Mouse (Mus musculus) hindbrain, embryonic 13.5 days (tissue): ENCODE measurements at regions not wholly inside any gene's neighbourhood (a gene's known extent, or its start where the extent isn't known, plus 50 kb on each side); places are given as distances from the start of the nearest gene placed in this dataset.

Source experiments
- ATAC-seq: fragments of 200-750 bp; cut with Nextera tagmentation; 2 replicates; pipeline ENCODE4 v1.8.0; 2017; ENCODE audit warnings: moderate TSS enrichment; ENCODE audit not compliant: low FRiP score
- H3K27ac ChIP-seq: fragments of 300-500 bp; sonication (generic); 2 replicates; pipeline ENCODE4 v1.5.1; 2015; ENCODE audit warnings: inconsistent platforms, mild to moderate bottlenecking, moderate library complexity
- H3K27me3 ChIP-seq: fragments of 300-500 bp; sonication (generic); 2 replicates; pipeline ENCODE4 v1.6.1; 2015; ENCODE audit warnings: mild to moderate bottlenecking, inconsistent platforms
- H3K36me3 ChIP-seq: fragments of 300-500 bp; sonication (generic); 2 replicates; pipeline ENCODE4 v1.6.1; 2015; ENCODE audit warnings: mild to moderate bottlenecking, inconsistent platforms
- H3K4me1 ChIP-seq: fragments of 300-500 bp; sonication (generic); replicated peaks from 2 replicates; pipeline ENCODE4 v1.6.1; 2015; ENCODE audit warnings: inconsistent platforms
- H3K4me2 ChIP-seq: fragments of 300-500 bp; sonication (generic); 2 replicates; pipeline ENCODE4 v1.6.1; 2015; ENCODE audit warnings: inconsistent platforms, mild to moderate bottlenecking, moderate library complexity
- H3K4me3 ChIP-seq: fragments of 300-500 bp; sonication (generic); 2 replicates; pipeline ENCODE4 v1.5.1; 2015; ENCODE audit warnings: mild to moderate bottlenecking, inconsistent platforms
- H3K9ac ChIP-seq: fragments of 300-500 bp; sonication (generic); 2 replicates; pipeline ENCODE4 v1.6.1; 2015; ENCODE audit warnings: mild to moderate bottlenecking, inconsistent platforms
- H3K9me3 ChIP-seq: fragments of 300-500 bp; sonication (generic); 2 replicates; pipeline ENCODE4 v1.6.1; 2016; ENCODE audit warnings: inconsistent platforms
- WGBS: fragments of 180-500 bp; shearing (Covaris S2); methylation state at CpG from one replicate; pipeline ENCODE4 v1.1.7; 2015; 5-methylcytosine and 5-hydroxymethylcytosine counted together

- H3K27me3 ChIP-seq: no peaks in the 10 kb centered on the region
- no peaks in the 10 kb centered on the region for H3K36me3 ChIP-seq
- WGBS: 76% methylated on average over 10 of the region's 10 CpGs
- no peaks in the 10 kb centered on the region; the same call in 1 of the 2 replicates for H3K4me1 ChIP-seq
- no peak overlapping the region for H3K9ac ChIP-seq
- H3K4me2 ChIP-seq: no peak overlapping the region
- H3K9me3 ChIP-seq: no peaks in the 10 kb centered on the region
- no peak overlapping the region for H3K4me3 ChIP-seq
- ATAC-seq: no peak
- no peak overlapping the region for H3K27ac ChIP-seq
Observed at GRCm38 (mm10) chr6:49654541-49655130, 167.9 kb upstream of the Npy start.

- WGBS: 65% methylated on average over 5 of the region's 5 CpGs
- H3K9me3 ChIP-seq: no peaks in the 10 kb centered on the region
- H3K9ac ChIP-seq: no peak overlapping the region
- no peaks in the 10 kb centered on the region for H3K27me3 ChIP-seq
- no peak overlapping the region for H3K4me2 ChIP-seq
- ATAC-seq: no peak
- no peaks in the 10 kb centered on the region; the same call in 1 of the 2 replicates for H3K4me1 ChIP-seq
- no peaks in the 10 kb centered on the region for H3K36me3 ChIP-seq
- no peak overlapping the region for H3K27ac ChIP-seq
- H3K4me3 ChIP-seq: no peak overlapping the region
Observed at GRCm38 (mm10) chr6:49655241-49655640, 167.3 kb upstream of the Npy start.

- WGBS: 69% methylated on average over 13 of the region's 13 CpGs
- no peak for ATAC-seq
- Histone ChIP-seq H3K9me3 (no peaks in the 10 kb centered on the region), H3K27ac (no peak overlapping the region), H3K9ac (no peak overlapping the region), H3K36me3 (no peaks in the 10 kb centered on the region), H3K4me1 (no peaks in the 10 kb centered on the region; the same call in 1 of the 2 replicates), H3K27me3 (no peaks in the 10 kb centered on the region), H3K4me2 (no peak overlapping the region), H3K4me3 (no peak overlapping the region)
Observed at GRCm38 (mm10) chr6:49656359-49657280, 165.9 kb upstream of the Npy start.

- Histone ChIP-seq H3K4me1 (no peaks in the 10 kb centered on the region; the same call in 1 of the 2 replicates), H3K27me3 (no peaks in the 10 kb centered on the region), H3K4me2 (no peak overlapping the region), H3K9me3 (no peaks in the 10 kb centered on the region), H3K36me3 (no peaks in the 10 kb centered on the region), H3K27ac (no peak overlapping the region), H3K9ac (no peak overlapping the region), H3K4me3 (no peak overlapping the region)
- no peak for ATAC-seq
- 82% methylated on average over 9 of the region's 9 CpGs for WGBS
Observed at GRCm38 (mm10) chr6:49657988-49658387, 164.5 kb upstream of the Npy start.

- Histone ChIP-seq H3K4me2 (no peak overlapping the region), H3K4me1 (no peaks in the 10 kb centered on the region), H3K9ac (no peak overlapping the region), H3K27me3 (no peaks in the 10 kb centered on the region), H3K27ac (no peak overlapping the region), H3K36me3 (no peaks in the 10 kb centered on the region), H3K9me3 (no peaks in the 10 kb centered on the region), H3K4me3 (no peak overlapping the region)
- 93% methylated on average over 5 of the region's 5 CpGs for WGBS
- no peak for ATAC-seq
Observed at GRCm38 (mm10) chr6:49670991-49671390, 151.5 kb upstream of the Npy start.

GRCm38 (mm10) chr6:49671912-49672311 is 150.6 kb upstream of the Npy start:
- no peak overlapping the region for H3K4me3 ChIP-seq
- no peak for ATAC-seq
- H3K36me3 ChIP-seq: no peaks in the 10 kb centered on the region
- no peaks in the 10 kb centered on the region for H3K9me3 ChIP-seq
- 81% methylated on average over 2 of the region's 2 CpGs for WGBS
- H3K4me1 ChIP-seq: no peaks in the 10 kb centered on the region
- no peaks in the 10 kb centered on the region for H3K27me3 ChIP-seq
- H3K27ac ChIP-seq: no peak overlapping the region
- no peak overlapping the region for H3K9ac ChIP-seq
- no peak overlapping the region for H3K4me2 ChIP-seq

GRCm38 (mm10) chr6:49686776-49687175 is 135.7 kb upstream of the Npy start:
- H3K4me3 ChIP-seq: no peak overlapping the region
- ATAC-seq: no peak
- no peak overlapping the region for H3K27ac ChIP-seq
- no peaks in the 10 kb centered on the region for H3K4me1 ChIP-seq
- no peak overlapping the region for H3K4me2 ChIP-seq
- H3K36me3 ChIP-seq: no peaks in the 10 kb centered on the region
- no peak overlapping the region for H3K9ac ChIP-seq
- H3K9me3 ChIP-seq: no peaks in the 10 kb centered on the region
- no peaks in the 10 kb centered on the region for H3K27me3 ChIP-seq
- WGBS: 65% methylated on average over 4 of the region's 4 CpGs

GRCm38 (mm10) chr6:49692032-49692539 is 130.4 kb upstream of the Npy start:
- Histone ChIP-seq H3K27ac (no peak overlapping the region), H3K4me2 (no peak overlapping the region), H3K9ac (no peak overlapping the region), H3K9me3 (no peaks in the 10 kb centered on the region), H3K4me3 (no peak overlapping the region), H3K4me1 (peaks cover 7% of the 10 kb centered on the region; the same call in 1 of the 2 replicates), H3K27me3 (no peaks in the 10 kb centered on the region), H3K36me3 (no peaks in the 10 kb centered on the region)
- WGBS: 52% methylated on average over 6 of the region's 6 CpGs
- no peak for ATAC-seq

- Histone ChIP-seq H3K27me3 (no peaks in the 10 kb centered on the region), H3K27ac (peak overlapping the region; percentile 36; the same call in 1 of the 2 replicates), H3K9me3 (no peaks in the 10 kb centered on the region), H3K36me3 (no peaks in the 10 kb centered on the region), H3K4me2 (no peak overlapping the region), H3K4me3 (no peak overlapping the region), H3K4me1 (peaks cover 7% of the 10 kb centered on the region; the same call in 1 of the 2 replicates), H3K9ac (no peak overlapping the region)
- peak; percentile 57; the same call in 1 of the 2 replicates for ATAC-seq
- WGBS: 54% methylated on average over 5 of the region's 5 CpGs
Observed at GRCm38 (mm10) chr6:49694851-49695250, 127.7 kb upstream of the Npy start.

GRCm38 (mm10) chr6:49696990-49697389 is 125.5 kb upstream of the Npy start:
- 82% methylated on average over 10 of the region's 10 CpGs for WGBS
- Histone ChIP-seq H3K9ac (no peak overlapping the region), H3K4me3 (no peak overlapping the region), H3K4me2 (no peak overlapping the region), H3K9me3 (no peaks in the 10 kb centered on the region), H3K36me3 (no peaks in the 10 kb centered on the region), H3K27me3 (no peaks in the 10 kb centered on the region), H3K4me1 (peaks cover 7% of the 10 kb centered on the region; the same call in 1 of the 2 replicates), H3K27ac (no peak overlapping the region)
- no peak for ATAC-seq

- H3K27me3 ChIP-seq: no peaks in the 10 kb centered on the region
- H3K36me3 ChIP-seq: no peaks in the 10 kb centered on the region
- no peak for ATAC-seq
- no peak overlapping the region for H3K4me2 ChIP-seq
- H3K4me1 ChIP-seq: no peaks in the 10 kb centered on the region
- no peak overlapping the region for H3K27ac ChIP-seq
- no peaks in the 10 kb centered on the region for H3K9me3 ChIP-seq
- H3K9ac ChIP-seq: no peak overlapping the region
- WGBS: 88% methylated on average over 7 of the region's 7 CpGs
- no peak overlapping the region for H3K4me3 ChIP-seq
Observed at GRCm38 (mm10) chr6:49701453-49701852, 121.1 kb upstream of the Npy start.

- Histone ChIP-seq H3K27ac (no peak overlapping the region), H3K9me3 (no peaks in the 10 kb centered on the region), H3K27me3 (no peaks in the 10 kb centered on the region), H3K9ac (no peak overlapping the region), H3K36me3 (no peaks in the 10 kb centered on the region), H3K4me1 (peaks cover 12% of the 10 kb centered on the region), H3K4me2 (no peak overlapping the region), H3K4me3 (no peak overlapping the region)
- WGBS: 93% methylated on average over 1 of the region's 1 CpGs
- no peak for ATAC-seq
Observed at GRCm38 (mm10) chr6:49712980-49713379, 109.5 kb upstream of the Npy start.
